Mouse (Mus musculus): ENCODE measurements at regions not wholly inside any gene's neighbourhood (a gene's known extent, or its start where the extent isn't known, plus 50 kb on each side); places are given as distances from the start of the nearest gene placed in this dataset.
A peak's percentile ranks its signal among the peaks of the same experiment; 100 is the strongest.

- no peaks in the 10 kb centered on the region for H3K9me3 ChIP-seq (replicated peaks)
- H3K4me3 ChIP-seq, result no peak overlapping the region
- H3K27ac ChIP-seq, result no peak overlapping the region
- 84% methylated on average over 6 of the region's 6 CpGs for WGBS
- no peaks in the 10 kb centered on the region for H3K36me3 ChIP-seq
- no peaks in the 10 kb centered on the region for H3K4me1 ChIP-seq
- ATAC-seq (ENCODE audit: low FRiP score), result no peak
- H3K27me3 ChIP-seq, result no peaks in the 10 kb centered on the region
- H3K9ac ChIP-seq, result no peak overlapping the region
- no peak overlapping the region for H3K4me2 ChIP-seq (replicated peaks)
Measured at GRCm38 (mm10) chr19:15823688-15824371, 123.3 kb downstream of the Psat1 start.

- Histone ChIP-seq H3K9me3 (replicated peaks) (no peaks in the 10 kb centered on the region), H3K9ac (no peak overlapping the region), H3K27ac (no peak overlapping the region), H3K4me1 (no peaks in the 10 kb centered on the region), H3K27me3 (no peaks in the 10 kb centered on the region), H3K4me2 (replicated peaks) (no peak overlapping the region), H3K4me3 (no peak overlapping the region), H3K36me3 (no peaks in the 10 kb centered on the region)
- no peak for ATAC-seq (ENCODE audit: low FRiP score)
- 55% methylated on average over 7 of the region's 7 CpGs for WGBS
Measured at GRCm38 (mm10) chr19:15820020-15820419, 127.1 kb downstream of the Psat1 start.

DNA sequence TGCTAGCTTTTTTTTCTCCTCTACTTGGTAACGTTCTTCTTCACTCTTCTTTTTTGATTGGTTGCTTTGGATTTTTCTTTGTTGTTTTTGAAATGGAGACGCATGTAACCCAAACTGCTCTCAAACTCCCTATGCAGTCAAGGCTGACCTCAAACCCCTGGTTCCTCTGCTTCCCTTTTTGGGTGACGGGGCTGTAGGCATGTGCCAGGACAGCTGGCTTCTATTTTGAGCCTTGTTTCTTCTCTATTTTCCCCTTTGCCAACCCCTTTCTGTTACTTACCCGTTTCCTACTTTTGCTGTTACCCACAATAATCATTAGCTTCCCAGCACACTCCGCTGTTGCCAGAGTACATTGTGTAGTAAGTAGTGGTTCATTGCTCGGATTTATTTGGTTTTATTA is 132.0 kb downstream of the Psat1 start:
- no peak for ATAC-seq (ENCODE audit: low FRiP score)
- no peaks in the 10 kb centered on the region for H3K36me3 ChIP-seq
- 65% methylated on average over 6 of the region's 6 CpGs for WGBS

DNA sequence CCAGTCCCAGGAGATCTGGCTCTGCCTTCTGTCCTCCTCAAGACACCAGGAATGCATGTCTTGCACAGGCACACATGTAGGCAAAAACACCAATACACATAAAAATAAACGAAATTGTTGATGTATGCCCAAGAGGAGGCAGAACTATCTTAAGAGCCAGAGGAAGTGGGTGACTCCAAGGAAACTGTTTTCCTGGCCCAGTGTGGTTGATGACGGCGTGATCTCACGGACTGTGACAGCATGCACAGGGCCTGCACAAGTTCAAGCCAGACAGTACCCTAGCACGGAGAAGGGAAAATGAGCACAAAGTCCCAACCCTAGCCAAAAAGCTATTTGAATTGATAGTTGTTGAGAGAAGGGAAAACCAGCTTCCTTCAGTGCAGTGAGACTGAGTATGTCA is 138.1 kb downstream of the Psat1 start:
- no peak for ATAC-seq (ENCODE audit: low FRiP score)
- Histone ChIP-seq H3K27me3 (peaks cover 13% of the 10 kb centered on the region), H3K9me3 (replicated peaks) (no peaks in the 10 kb centered on the region), H3K4me3 (no peak overlapping the region), H3K36me3 (no peaks in the 10 kb centered on the region), H3K4me1 (0 out of 2 replicates have a peak, but pooled peaks cover 2% of the 10 kb centered on the region), H3K27ac (no peak overlapping the region), H3K9ac (no peak overlapping the region), H3K4me2 (replicated peaks) (no peak overlapping the region)
- 92% methylated on average over 5 of the region's 5 CpGs for WGBS

More for the DNA sequence above, 132.0 kb downstream of the Psat1 start:
- Histone ChIP-seq H3K27me3 (no peaks in the 10 kb centered on the region), H3K4me2 (replicated peaks) (no peak overlapping the region), H3K4me3 (no peak overlapping the region), H3K27ac (no peak overlapping the region), H3K9me3 (replicated peaks) (no peaks in the 10 kb centered on the region), H3K9ac (no peak overlapping the region), H3K4me1 (no peaks in the 10 kb centered on the region)

DNA sequence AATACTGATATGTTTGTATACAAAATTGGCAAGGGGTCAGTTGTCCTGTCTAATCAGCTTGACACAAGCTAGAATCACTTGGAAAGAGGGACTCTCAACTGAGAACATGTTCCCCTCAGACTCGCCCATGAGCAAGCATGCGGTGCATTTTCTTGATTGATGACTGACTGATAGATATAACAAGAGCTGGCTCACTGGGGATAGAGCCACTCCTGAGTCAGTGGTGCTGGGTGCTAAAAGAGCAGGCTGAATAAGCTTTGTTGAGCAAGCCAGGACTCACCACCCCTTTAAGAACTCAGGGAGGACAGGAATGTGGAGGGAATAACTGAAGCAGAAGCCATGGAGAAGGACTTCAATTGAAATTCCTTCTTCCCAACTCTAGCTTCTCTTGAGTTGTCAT is 139.5 kb downstream of the Psat1 start:
- Histone ChIP-seq H3K4me2 (replicated peaks) (no peak overlapping the region), H3K4me1 (peaks cover 8% of the 10 kb centered on the region; the same call in 1 of the 2 replicates), H3K27ac (no peak overlapping the region), H3K27me3 (peaks cover 13% of the 10 kb centered on the region), H3K4me3 (no peak overlapping the region), H3K9me3 (replicated peaks) (no peaks in the 10 kb centered on the region), H3K36me3 (no peaks in the 10 kb centered on the region), H3K9ac (no peak overlapping the region)
- no peak for ATAC-seq (ENCODE audit: low FRiP score)
- 84% methylated on average over 2 of the region's 2 CpGs for WGBS

DNA sequence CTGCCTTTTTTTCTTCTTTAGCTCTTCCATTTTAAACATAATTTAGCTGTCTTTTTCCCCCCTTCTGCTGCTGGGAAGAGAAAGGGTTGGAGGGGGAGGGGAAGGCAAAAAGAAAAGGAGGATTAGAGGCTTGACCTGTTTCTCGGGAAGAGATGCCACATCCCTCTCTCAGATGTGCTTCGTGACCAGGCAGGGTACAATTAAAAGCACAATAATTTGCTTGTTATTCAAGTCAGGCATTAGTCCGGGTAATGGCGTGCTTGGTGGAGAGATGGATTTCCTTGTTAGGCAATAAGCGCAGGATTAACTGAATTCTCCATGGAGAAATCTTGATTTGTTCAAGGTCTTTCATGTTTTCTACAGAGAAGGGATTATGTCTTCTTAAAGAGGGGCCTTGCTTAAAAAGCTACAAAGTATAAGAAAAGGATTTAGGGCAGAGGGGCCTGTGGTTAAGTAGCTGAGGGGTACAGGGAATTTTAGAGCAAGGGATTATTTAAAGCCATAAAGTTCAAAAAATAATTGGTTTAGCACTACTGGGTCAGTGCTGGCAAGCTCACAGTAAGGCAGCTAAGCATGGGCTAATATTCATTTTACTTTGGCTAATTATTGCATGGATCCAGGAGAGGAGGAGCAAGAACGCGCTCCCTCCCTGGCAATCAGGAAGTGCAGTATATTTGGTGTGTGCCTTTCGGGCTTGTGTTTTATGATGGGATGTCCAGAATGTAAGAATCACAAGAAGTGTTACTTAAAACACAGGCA is 143.8 kb downstream of the Psat1 start:
- Histone ChIP-seq H3K4me1 (peaks cover 23% of the 10 kb centered on the region), H3K27me3 (peaks cover 10% of the 10 kb centered on the region; the same call in 1 of the 2 replicates), H3K36me3 (no peaks in the 10 kb centered on the region), H3K27ac (0 out of 2 replicates have a peak overlapping the region, but pooled peaks have one; percentile 1), H3K9ac (no peak overlapping the region), H3K4me3 (no peak overlapping the region), H3K4me2 (replicated peaks) (no peak overlapping the region), H3K9me3 (replicated peaks) (no peaks in the 10 kb centered on the region)
- peak; percentile 55; the same call in 1 of the 2 replicates for ATAC-seq (ENCODE audit: low FRiP score)
- WGBS, result 40% methylated on average over 8 of the region's 8 CpGs

DNA sequence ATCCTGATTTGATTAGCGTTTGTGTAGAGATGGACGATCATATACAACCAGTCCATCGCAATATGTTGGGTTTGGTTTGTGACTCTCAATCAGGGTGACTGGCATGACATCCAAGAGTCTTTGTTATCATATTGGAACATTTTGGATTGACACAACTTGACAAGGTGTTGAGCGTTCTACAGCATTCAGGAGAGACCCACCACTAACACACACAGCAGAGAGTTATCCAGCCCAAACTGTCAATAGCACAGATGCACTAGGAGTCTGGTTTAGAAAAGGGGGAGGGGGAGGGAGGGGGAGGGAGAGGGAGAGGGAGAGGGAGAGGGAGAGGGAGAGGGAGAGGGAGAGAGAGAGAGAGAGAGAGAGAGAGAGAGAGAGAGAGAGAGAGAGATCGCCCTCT is 144.5 kb downstream of the Psat1 start:
- Histone ChIP-seq H3K9ac (no peak overlapping the region), H3K4me1 (peaks cover 23% of the 10 kb centered on the region), H3K36me3 (no peaks in the 10 kb centered on the region), H3K4me3 (no peak overlapping the region), H3K9me3 (replicated peaks) (no peaks in the 10 kb centered on the region), H3K27me3 (peaks cover 10% of the 10 kb centered on the region; the same call in 1 of the 2 replicates), H3K27ac (no peak overlapping the region), H3K4me2 (replicated peaks) (no peak overlapping the region)
- ATAC-seq (ENCODE audit: low FRiP score), result no peak
- WGBS, result 71% methylated on average over 5 of the region's 5 CpGs

DNA sequence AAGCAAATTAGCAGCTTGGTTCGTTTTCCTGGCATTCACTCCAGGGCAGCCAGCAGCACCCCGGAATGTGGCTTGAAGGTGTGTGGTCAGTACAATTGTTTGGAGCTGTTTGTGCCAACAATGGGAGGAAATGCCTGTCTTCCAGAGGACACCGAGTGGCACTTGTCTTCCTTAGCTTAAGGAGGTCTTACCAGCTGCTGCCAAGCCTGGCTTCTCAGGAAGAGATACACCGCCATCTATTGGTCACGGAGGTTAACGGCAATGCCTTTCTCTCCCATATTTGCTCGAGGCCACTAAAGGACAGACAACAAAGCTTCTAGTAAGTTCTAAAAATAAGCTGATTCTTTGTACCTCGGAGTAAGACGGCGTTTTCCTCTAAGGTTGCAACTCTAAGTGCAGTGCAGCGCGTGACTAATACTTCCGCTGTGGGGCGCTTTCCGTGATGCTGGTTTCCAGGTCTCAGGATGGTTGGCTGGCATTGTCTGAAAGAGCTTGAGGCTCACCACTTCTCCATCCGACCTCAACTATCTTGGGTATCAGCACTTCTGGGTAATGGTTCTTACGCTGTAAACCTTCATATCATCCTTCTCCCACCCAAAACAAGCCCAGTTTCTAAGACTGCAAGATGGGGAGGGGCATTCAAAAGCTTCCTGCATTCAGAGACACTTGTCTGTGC is 145.2 kb downstream of the Psat1 start:
- H3K27ac ChIP-seq, result peak overlapping the region; percentile 78
- no peaks in the 10 kb centered on the region for H3K9me3 ChIP-seq (replicated peaks)
- peak overlapping the region; percentile 59 for H3K4me2 ChIP-seq (replicated peaks)
- peaks cover 23% of the 10 kb centered on the region for H3K4me1 ChIP-seq
- ATAC-seq (ENCODE audit: low FRiP score), result peak; percentile 83
- H3K27me3 ChIP-seq, result peaks cover 10% of the 10 kb centered on the region; the same call in 1 of the 2 replicates
- peak overlapping the region; percentile 15; the same call in 1 of the 2 replicates for H3K9ac ChIP-seq
- WGBS, result 3% methylated on average over 17 of the region's 17 CpGs
- no peaks in the 10 kb centered on the region for H3K36me3 ChIP-seq
- H3K4me3 ChIP-seq, result peak overlapping the region; percentile 30

GRCm38 (mm10) chr19:15800856-15801706 is 146.1 kb downstream of the Psat1 start:
- no peaks in the 10 kb centered on the region for H3K36me3 ChIP-seq
- H3K27ac ChIP-seq, result peak overlapping the region; percentile 78
- WGBS, result 21% methylated on average over 16 of the region's 16 CpGs
- peaks cover 23% of the 10 kb centered on the region for H3K4me1 ChIP-seq
- peak overlapping the region; percentile 59 for H3K4me2 ChIP-seq (replicated peaks)
- peaks cover 10% of the 10 kb centered on the region; the same call in 1 of the 2 replicates for H3K27me3 ChIP-seq
- peak overlapping the region; percentile 15; the same call in 1 of the 2 replicates for H3K9ac ChIP-seq
- peak; percentile 89 for ATAC-seq (ENCODE audit: low FRiP score)
- H3K9me3 ChIP-seq (replicated peaks), result no peaks in the 10 kb centered on the region
- peak overlapping the region; percentile 30 for H3K4me3 ChIP-seq

DNA sequence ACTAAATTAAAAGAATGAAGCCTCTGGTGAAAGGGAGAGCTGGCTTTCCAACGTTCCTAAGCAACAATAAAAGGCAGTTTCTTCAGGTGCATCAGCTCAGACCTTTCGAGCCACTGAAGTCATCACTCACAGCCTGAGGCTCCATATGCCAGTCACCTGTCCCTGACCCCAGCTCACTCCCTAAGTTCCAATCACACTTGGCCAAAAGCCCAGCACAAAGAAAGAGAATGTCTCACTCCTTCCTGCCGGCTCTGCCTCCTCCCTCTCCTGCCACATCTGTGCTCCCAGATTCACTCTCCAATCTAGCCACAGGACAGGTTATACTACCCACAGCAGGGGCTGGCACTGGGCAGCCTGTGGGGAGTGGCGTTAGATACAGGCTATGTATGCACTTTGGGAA is 150.7 kb downstream of the Psat1 start:
- no peak overlapping the region for H3K4me3 ChIP-seq
- no peaks in the 10 kb centered on the region for H3K9me3 ChIP-seq (replicated peaks)
- 59% methylated on average over 4 of the region's 4 CpGs for WGBS
- no peak overlapping the region for H3K9ac ChIP-seq
- no peaks in the 10 kb centered on the region; the same call in 1 of the 2 replicates for H3K27me3 ChIP-seq
- H3K27ac ChIP-seq, result no peak overlapping the region
- peaks cover 10% of the 10 kb centered on the region for H3K4me1 ChIP-seq
- no peak overlapping the region for H3K4me2 ChIP-seq (replicated peaks)
- ATAC-seq (ENCODE audit: low FRiP score), result no peak
- H3K36me3 ChIP-seq, result no peaks in the 10 kb centered on the region

GRCm38 (mm10) chr19:15791942-15792341 is 155.2 kb downstream of the Psat1 start:
- Histone ChIP-seq H3K4me1 (peaks cover 5% of the 10 kb centered on the region; the same call in 1 of the 2 replicates), H3K4me2 (replicated peaks) (no peak overlapping the region), H3K4me3 (no peak overlapping the region), H3K27me3 (no peaks in the 10 kb centered on the region), H3K36me3 (no peaks in the 10 kb centered on the region), H3K27ac (0 out of 2 replicates have a peak overlapping the region, but pooled peaks have one; percentile 7), H3K9ac (no peak overlapping the region), H3K9me3 (replicated peaks) (no peaks in the 10 kb centered on the region)
- no peak for ATAC-seq (ENCODE audit: low FRiP score)
- 72% methylated on average over 4 of the region's 4 CpGs for WGBS

Measured in hindbrain, embryonic 12.5 days (tissue).